Mouse (Mus musculus) erythroblast, embryonic 14.5 days (primary cell): Measurements from ENCODE around the gene Gm13285.
"Not testable (repeated sequence)": the region's sequence is repeated elsewhere in the genome, so short reads cannot be mapped to it uniquely, and the experiment has no call there.

Experiments
- GATA1 ChIP-seq: IDR thresholded peaks from 2 replicates; pipeline ENCODE4 v1.6.1; 2012; ENCODE audit warnings: low read length, inconsistent platforms, mixed read lengths
- TAL1 ChIP-seq: IDR thresholded peaks from 3 replicates; pipeline ENCODE4 v1.6.1; 2012; ENCODE audit warnings: low read length, inconsistent platforms, mixed read lengths

DNA sequence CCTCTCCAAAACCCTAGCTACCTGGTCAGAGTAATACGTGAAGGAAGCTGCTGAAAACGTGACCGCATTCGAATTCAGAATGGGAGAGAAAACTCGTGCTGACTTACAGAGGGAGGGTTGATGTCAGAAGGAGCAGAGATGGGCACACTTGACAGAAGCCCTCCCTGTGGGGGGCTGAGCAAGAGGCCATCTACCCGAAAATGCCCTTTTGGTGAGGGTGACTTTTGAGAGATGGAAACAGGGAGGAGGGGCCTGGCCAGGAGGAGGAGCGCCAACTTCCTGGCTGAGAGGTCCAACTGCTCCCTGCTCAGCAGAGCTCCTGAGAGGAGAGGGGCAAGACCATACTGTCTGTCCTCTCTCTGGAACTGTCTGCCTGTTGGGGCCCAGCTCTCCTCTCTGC lies 17.6 kb upstream of the Gm13285 start, which contains the start of gene Ifnz:
- TF ChIP-seq TAL1, GATA1: not testable (repeated sequence)
